Mouse (Mus musculus) spleen, adult 12 weeks (tissue): Measurements from ENCODE around the gene Lsg1.
A peak's percentile ranks its signal among the peaks of the same experiment; 100 is the strongest.

ENCODE experiments used
- DNase-seq: peaks from one replicate; pipeline ENCODE4 v3.0.0; 2022; ENCODE audit warnings: low spot score

Lsg1 gene

DNA sequence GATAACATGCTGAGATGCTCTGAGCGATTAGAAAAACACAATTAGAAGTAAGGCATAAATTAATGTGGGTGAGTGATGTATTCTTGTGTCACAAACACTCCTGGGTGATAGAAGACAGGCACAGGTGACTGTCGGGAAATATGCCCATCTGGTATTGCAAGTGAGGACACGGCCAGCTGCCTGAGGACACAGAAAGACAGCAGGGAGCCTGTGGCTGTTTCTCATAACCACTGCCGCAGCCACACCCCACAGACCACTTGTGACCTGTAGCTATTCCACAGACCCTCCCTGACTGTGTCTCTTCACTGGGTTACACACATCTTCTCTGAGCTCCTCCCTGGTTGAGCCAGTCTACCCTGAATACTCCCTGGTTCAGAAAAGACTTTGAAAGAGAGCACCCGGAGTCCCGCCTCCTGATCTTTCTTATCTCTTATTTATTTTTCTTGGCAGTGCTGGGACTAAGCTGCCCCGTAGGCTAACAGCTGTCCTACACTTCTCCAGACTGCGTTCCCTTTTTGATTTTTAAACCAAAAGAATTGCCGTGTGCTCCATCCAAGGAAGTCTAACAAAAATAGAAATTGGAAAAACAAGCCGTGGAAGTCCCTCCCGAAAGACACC lies 69.6 kb downstream of the Lsg1 start:
- DNase-seq = no peak

DNA sequence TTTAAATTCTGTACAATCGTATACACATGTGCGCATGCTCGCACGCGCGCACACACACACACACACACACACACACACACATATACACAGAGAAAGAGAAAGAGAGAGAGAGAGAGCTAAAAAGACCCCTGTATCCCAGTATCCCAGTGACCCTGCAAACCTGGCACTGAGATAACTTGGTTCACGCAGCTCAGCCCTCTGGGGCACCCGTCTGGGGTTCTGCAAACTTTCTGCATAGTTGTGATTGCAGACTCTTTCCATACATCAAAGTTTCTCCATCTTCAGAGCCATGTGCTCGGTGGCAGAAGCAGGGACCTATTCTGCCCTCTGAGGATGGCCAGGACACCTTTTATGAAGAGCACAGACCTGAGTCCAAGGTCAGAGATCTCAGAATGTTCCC lies 70.4 kb downstream of the Lsg1 start:
- DNase-seq = no peak

DNA sequence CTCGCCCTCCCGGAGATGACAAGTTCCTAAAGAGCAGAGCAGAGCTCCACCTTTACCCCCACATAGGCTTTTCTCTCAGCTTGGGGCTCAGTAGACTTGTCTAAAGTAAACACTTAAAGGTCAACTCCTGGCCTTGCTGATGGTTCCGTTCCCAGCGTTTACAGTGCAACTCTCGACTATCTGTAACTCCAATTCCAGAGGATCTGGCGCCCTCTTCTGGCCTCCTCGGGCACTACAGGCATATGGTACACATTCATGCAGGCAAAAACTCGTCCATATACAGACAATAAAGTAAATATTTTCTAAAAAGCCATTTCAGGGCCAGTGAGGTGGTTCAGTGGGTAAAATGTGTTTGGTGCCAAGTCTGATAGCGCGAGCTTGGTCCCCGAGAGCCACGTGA lies 72.0 kb downstream of the Lsg1 start:
- DNase-seq = peak; percentile 45

DNA sequence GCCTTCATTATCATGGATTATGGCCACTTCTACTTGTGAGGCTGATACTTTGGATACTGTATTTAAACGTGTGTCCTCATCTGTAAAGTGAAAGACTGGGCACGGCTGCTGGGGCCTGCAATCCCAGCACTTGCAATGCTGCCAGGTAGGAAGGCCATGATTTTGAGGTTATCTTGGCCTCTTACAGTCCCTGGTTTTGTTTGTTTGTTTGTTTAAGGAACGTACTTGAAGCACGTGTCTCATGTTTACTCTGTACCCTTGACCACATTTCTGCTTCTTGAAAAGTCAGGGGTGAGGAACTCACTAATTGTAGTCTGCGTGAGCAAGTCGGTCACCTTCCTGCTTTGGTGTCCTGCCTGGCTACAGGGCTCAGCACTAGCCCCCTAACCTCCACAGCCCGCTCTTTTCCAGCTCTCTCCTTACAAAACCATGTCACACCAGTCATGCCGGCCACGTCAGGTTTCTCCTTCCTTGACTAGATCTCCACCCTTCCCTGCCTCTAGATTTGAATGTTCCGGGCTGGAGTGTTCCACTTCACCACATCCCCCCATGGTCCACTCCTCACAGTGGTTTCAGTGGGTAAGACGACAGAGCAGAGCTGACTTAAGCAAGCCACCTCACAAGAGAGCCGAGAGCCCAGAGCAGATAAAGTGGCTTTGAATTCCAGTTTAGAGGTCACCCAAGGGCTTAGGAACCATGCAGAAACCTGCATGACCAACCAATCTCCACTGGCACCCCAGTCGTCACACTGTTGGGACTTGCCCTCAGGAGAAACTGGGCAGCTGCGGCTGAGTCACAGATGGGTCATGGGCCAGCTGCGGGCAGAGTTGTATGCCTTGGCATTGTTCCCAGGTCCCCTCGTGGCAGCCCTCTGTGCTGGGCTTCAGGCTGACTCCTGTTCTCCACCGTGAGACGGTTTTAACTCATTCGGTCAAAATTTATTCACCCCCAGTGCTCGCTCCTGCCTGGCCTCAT lies 74.1 kb downstream of the Lsg1 start:
- DNase-seq = no peak

DNA sequence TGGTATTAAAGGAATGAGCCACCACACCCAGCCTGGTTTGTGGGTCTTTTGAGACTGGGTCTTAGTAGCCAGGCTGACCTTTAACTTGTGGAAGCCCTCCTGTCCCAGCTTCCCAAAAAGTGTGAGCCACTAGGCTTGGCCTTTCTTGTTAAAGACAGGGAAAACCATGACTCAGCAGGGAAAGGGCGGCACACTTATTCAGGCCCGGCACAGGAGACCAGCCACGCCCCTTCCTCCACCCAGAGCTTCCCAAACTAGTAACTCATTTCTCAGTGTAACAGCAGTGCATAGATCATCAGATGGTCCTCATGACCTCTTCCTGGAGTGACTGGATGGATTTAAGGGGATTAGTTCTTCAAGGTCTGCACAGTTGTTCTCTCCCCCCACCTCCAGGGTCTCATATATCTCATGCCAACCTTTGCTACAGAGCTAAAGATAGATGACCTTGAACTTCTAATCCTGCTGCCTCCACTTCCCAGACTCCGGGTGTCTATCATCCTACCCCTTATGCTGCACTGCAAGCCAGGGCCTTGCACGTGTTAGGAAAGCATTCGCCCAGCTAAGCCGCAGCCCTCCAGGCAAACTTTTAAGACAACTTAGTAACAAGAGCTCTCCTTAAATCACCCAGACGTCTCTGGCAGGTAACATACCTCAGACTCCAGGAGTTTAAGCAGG lies 74.9 kb downstream of the Lsg1 start:
- DNase-seq = no peak

DNA sequence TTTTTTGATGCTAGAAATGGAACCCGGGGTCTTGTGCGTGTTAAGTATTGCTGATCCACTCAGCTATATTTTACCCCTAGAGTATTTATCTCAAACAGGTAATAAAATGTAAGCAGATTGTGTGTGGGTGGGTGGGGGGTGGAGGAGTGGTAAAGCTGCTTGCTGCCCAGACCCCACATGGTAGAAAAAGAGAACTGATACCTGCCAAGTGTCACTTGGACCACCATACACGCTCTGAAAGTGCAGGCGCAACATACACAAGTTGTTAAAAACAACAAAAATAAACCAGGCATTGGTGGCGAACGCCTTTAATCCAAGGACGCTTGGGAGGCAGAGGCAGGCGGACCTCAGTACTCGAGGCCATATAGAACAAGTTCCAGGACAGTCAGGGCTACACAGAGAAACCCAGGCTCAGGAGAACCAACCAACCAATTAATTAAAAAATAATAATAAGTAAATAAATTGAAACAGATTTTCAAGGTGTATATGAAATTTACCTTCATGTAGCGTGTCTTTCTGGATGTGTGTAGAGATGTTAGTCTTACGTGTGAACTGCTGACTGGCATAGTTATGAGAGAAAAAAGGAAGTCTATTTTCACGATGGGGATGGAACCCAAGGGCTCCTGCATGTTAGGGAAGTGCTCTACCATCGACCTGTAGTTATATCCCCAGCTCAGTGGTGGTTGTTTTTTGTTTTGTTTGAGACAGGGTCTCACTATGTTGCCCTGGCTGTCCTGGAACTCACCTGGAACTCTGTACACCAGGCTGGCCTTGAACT lies 75.6 kb downstream of the Lsg1 start:
- DNase-seq = no peak

DNA sequence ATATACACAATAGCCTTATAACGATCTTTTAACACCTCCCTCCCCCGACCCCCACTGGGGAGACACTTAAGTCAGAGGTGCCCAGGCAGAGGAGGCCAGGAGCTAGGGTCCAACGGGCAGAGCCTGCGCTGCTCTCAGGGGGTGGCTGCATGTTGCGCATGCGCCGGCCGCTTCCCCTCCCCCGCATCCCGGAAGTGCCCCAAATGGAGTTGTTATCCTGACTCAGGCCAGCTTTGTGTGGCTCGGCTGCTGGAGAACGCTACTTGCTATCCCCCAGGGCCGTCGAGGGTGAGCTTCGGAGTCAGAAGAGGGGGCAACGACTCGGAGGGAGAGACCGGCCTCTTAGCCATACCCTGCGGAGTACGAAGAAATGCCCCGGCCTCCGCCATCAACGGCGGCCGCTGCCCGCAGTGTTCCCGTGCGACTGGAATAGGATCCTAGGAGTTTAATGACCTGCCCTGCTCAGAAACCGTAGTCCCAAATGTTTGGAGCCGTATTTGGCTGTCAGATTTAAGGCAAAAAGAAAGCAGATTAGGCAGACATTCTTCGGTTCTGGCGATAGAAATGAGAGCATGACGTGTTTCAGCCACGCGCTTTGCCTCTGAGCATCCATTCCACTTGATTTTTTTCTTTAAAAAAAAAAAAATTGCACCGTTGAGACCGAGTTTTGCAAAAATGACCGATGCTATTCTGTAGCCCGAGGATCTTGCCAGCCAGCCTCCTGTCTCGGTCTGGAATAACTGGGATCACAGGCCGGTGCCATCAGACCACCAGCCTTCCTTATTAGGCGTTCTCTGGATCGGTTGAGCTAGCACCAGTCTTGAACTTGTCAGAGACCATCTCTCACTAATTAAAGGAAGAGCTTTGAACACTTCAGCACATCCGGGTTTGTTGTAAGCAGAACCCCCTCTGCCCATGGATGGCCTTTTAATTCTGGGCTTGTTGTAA lies 76.6 kb downstream of the Lsg1 start:
- DNase-seq = peak; percentile 81
